Mouse (Mus musculus): ENCODE results near the gene Exoc6b. TPM values are rescaled to one million over a fixed set of nuclear protein-coding genes. Genes with fewer than 3 reads are reported as not detected.
A peak's percentile ranks its signal among the peaks of the same experiment; 100 is the strongest.
"Not testable (repeated sequence)": the region's sequence is repeated elsewhere in the genome, so short reads cannot be mapped to it uniquely, and the experiment has no call there.

Exoc6b gene
- total RNA-seq, 2 experiments from 2014 or later: 98.3 to 105 TPM

GRCm38 (mm10) chr6:84641062-84641431, 428.3 kb downstream of the Exoc6b start:
- no peak for DNase-seq (ENCODE audit: low spot score in 2 of 2)

- DNase-seq (ENCODE audit: low spot score in 2 of 2): no peak
Observed at GRCm38 (mm10) chr6:84640324-84641061, 428.8 kb downstream of the Exoc6b start.

GRCm38 (mm10) chr6:84638206-84638605, 431.1 kb downstream of the Exoc6b start:
- no peak for DNase-seq (ENCODE audit: low spot score in 2 of 2)

DNA sequence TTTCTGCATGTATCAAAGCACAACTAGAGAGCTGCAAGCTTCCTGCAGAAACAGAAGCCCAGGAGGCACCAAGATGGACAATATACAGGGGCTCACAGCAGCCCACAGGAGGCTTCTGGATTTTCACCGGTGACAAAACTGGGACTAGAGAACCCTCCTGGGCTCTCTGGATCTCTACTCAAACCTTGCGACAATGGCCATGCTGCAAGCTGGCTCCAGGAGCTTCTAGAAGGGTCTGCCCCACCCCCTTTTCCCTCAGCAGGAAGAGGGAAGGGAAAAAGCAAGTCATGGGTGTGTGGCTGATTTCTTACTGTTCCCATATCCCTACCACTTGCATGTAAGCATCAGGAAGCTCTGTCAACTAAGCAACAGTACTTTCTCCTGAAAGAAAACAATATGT, 437.7 kb downstream of the Exoc6b start:
- DNase-seq (ENCODE audit: low spot score in 2 of 2): no peak

- no peak for DNase-seq (ENCODE audit: low spot score in 2 of 2)
Observed at GRCm38 (mm10) chr6:84630276-84630675, 439.0 kb downstream of the Exoc6b start.

- no peak for DNase-seq (ENCODE audit: low spot score in 2 of 2)
Observed at GRCm38 (mm10) chr6:84628831-84629230, 440.5 kb downstream of the Exoc6b start.

DNA sequence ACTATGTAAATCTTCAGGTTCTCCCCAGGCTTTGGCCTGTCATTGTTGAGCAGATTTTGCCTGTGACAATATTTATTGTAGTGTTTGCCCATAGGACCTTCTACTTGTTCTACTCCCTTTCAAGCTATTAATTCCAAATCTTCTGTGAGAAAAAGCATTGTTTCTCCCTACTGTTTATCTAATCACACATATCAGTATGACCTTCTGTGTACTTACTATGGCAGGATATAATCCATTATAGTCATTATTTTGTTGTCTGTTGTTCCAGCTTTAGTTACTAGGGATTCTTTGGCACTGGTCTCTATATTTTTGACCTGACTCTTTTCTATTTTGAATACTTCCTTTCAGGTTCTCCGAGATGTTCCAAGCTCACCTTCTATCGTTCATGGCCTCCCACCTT, 442.9 kb downstream of the Exoc6b start:
- no peak for DNase-seq (ENCODE audit: low spot score in 2 of 2)

DNA sequence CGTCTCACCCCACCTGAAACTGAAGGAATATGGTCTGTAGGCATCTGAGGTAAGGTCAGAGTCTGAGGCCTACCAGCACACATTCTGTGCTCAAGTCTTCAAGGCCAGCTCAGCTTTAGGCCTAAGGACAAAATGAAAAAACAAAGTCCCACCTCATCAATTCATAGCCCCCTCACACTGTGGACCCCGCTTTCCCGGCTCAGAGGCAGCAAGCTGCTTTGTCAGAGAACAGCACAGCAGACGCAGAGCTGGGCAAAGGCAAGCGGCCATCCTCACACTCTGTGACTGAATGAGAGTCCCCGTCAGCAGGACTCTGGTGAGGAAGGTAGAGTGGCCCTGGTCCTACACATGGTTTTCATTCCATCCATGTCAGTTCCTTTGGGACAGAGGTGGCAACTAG, 450.1 kb downstream of the Exoc6b start:
- DNase-seq (ENCODE audit: low spot score in 2 of 2): no peak

- DNase-seq (ENCODE audit: low spot score in 2 of 2): no peak
Observed at GRCm38 (mm10) chr6:84617051-84617450, 452.3 kb downstream of the Exoc6b start.

GRCm38 (mm10) chr6:84616586-84616985, 452.7 kb downstream of the Exoc6b start:
- no peak for DNase-seq (ENCODE audit: low spot score in 2 of 2)

GRCm38 (mm10) chr6:84613561-84613960, 455.8 kb downstream of the Exoc6b start:
- DNase-seq (ENCODE audit: low spot score in 2 of 2): no peak

GRCm38 (mm10) chr6:84601136-84601889, 468.0 kb downstream of the Exoc6b start:
- no peak for DNase-seq (ENCODE audit: low spot score in 2 of 2)

DNA sequence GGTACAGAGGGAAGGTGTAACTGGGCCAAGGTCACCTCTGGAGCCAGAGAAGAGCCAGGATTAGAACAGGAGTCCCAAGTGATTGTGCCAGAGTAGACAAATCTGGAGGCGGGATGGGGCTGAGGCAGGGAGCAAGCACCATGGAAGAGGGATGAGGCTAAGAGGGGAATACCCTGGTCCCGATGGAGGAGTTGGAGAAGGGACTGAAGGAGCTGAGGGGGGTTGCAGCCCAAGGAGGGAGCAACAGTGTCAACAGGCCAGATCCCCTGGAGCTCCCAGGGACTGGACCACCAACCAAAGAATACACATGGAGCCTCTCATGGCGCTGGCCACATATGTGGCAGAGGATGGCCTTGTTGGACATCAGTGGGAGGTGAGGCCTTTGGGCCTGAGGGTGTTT, 470.0 kb downstream of the Exoc6b start:
- DNase-seq (ENCODE audit: low spot score in 2 of 2): not testable (repeated sequence)

- no peak for DNase-seq (ENCODE audit: low spot score in 2 of 2)
Observed at GRCm38 (mm10) chr6:84598725-84599124, 470.6 kb downstream of the Exoc6b start.

GRCm38 (mm10) chr6:84594626-84595025, 474.7 kb downstream of the Exoc6b start:
- no peak for DNase-seq (ENCODE audit: low spot score in 2 of 2)

- no peak for DNase-seq (ENCODE audit: low spot score in 2 of 2)
Observed at GRCm38 (mm10) chr6:84593693-84594092, 475.6 kb downstream of the Exoc6b start, which contains the start of gene Cyp26b1. Cyp26b1 (minus strand) TSS chr6:84593908.

- no peak for DNase-seq (ENCODE audit: low spot score in 2 of 2)
Observed at GRCm38 (mm10) chr6:84590961-84591745, 478.2 kb downstream of the Exoc6b start.

- peak; percentile 87 to 88 for DNase-seq (ENCODE audit: low spot score in 2 of 2)
Observed at GRCm38 (mm10) chr6:84589742-84590686, 479.3 kb downstream of the Exoc6b start.

GRCm38 (mm10) chr6:84588895-84589652, 480.2 kb downstream of the Exoc6b start:
- DNase-seq (ENCODE audit: low spot score in 2 of 2): no peak

Data from layer of hippocampus, postnatal 14 days (tissue).